Mouse (Mus musculus) megakaryocyte, embryonic 14.5 days (primary cell): ENCODE measurements around the gene Camk2g. TPM values are rescaled to one million over a fixed set of nuclear protein-coding genes. Genes with fewer than 3 reads are reported as not detected.
"Not testable (repeated sequence)": the region's sequence is repeated elsewhere in the genome, so short reads cannot be mapped to it uniquely, and the experiment has no call there.

Experiments
- H3K27me3 ChIP-seq: replicated peaks from 2 replicates; pipeline ENCODE3; 2012; ENCODE audit warnings: inconsistent platforms
- H3K36me3 ChIP-seq: replicated peaks from 2 replicates; pipeline ENCODE3; 2012; ENCODE audit warnings: low read length, inconsistent platforms, mixed read lengths
- H3K4me1 ChIP-seq: 2 replicates; pipeline ENCODE4 v1.6.1; 2012; ENCODE audit warnings: inconsistent platforms
- H3K4me3 ChIP-seq: replicated peaks from 2 replicates; pipeline ENCODE3; 2012; ENCODE audit warnings: moderate library complexity, mild to moderate bottlenecking, inconsistent platforms
- H3K9me3 ChIP-seq: 2 replicates; pipeline ENCODE4 v1.6.1; 2012; ENCODE audit warnings: inconsistent platforms
- FLI1 ChIP-seq: IDR thresholded peaks from 2 replicates; pipeline ENCODE4 v1.6.1; 2012; ENCODE audit warnings: low read length, inconsistent platforms, mixed read lengths
- GATA1 ChIP-seq: IDR thresholded peaks from 3 replicates; pipeline ENCODE4 v1.6.1; 2012; ENCODE audit warnings: mixed read lengths, low read length, inconsistent platforms, borderline replicate concordance
- polyA plus RNA-seq: library from polyadenylated mRNA; stranded (reverse); fragments of >175 nt; gene quantifications from 2 replicates; pipeline ENCODE4 v1.2.3, GENCODE M21; 2012; ENCODE audit warnings: low replicate concordance; ENCODE audit not compliant: insufficient read depth

Gene Camk2g
- polyA plus RNA-seq, 1 experiment: 12.1 TPM

DNA sequence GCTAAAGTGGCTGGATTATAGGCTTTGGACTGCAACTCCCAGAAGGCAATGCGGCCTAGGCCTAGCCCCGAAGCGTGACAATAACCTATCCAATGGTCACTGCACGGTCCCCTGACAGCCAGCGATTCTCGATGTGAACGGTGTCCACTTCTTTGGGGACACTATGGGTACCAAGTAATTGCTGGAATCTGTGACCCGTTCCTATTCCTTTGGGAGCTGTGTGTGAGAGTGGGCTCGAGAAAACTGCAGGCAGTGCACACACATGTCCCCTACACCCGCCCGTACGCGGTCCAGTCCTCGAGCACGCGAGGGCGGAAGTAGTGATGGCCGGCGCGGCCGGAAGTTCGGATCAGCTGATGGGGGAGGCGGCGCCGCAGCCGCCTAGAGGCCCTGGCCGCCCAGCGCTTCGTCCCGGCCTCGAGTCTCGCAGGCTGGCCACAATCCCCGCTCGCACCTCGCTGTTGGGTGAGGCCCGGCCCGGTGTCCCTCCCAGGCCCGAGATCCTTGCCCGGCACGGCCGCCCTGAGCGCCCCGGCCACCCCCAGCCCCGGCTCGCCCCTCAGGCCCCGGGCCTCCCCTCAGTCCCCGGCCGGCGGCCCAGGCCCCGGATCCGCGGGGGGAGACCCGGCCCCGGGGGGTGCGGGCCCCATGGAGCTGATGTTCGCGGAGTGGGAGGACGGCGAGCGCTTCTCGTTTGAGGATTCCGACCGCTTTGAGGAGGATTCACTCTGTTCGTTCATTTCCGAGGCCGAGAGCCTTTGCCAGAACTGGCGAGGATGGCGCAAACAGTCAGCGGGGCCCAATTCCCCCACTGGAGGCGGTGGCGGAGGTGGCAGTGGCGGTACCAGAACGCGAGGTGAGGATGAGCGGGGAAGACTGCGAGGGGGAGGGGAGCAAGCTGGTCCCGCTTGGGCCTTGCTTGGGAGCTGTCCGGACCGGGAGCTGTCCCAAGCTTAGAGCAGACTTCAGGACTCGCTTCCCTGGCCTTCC lies 86.4 kb downstream of the Camk2g start, which contains the start of gene Zswim8:
Zswim8 (plus strand) TSS at position 352 of the 990 bp plus-strand sequence.
- H3K4me1 ChIP-seq: peaks cover 43% of the 10 kb centered on the region
- TF ChIP-seq GATA1: no peak
- TF ChIP-seq FLI1: peak; percentile 63; the same call in 1 of the 2 replicates
- no peaks in the 10 kb centered on the region for H3K27me3 ChIP-seq
- H3K36me3 ChIP-seq: peaks cover 47% of the 10 kb centered on the region
- H3K4me3 ChIP-seq: peak within 1 kb of the TSS; percentile 97
- H3K9me3 ChIP-seq: no peaks in the 10 kb centered on the region

DNA sequence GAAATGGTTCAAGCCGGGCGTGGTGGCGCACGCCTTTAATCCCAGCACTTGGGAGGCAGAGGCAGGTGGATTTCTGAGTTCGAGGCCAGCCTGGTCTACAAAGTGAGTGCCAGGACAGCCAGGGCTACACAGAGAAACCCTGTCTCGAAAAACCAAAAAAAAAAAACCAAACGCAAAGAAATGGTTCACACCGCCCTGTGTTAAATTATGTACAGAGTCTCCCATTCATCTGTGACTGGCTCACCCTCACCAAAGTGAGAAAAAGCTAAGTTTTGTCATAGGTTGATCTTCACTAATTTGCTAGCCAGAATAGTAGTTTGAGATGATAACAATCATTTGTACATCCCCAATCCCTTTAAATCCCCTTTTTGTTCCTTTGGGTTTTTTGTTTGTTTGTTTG lies 90.4 kb downstream of the Camk2g start:
- H3K27me3 ChIP-seq, H3K9me3 ChIP-seq: not testable (repeated sequence)
- Histone ChIP-seq H3K36me3 (peaks cover 33% of the 10 kb centered on the region), H3K4me3 (peak overlapping the region; percentile 98), H3K4me1 (peaks cover 63% of the 10 kb centered on the region)

DNA sequence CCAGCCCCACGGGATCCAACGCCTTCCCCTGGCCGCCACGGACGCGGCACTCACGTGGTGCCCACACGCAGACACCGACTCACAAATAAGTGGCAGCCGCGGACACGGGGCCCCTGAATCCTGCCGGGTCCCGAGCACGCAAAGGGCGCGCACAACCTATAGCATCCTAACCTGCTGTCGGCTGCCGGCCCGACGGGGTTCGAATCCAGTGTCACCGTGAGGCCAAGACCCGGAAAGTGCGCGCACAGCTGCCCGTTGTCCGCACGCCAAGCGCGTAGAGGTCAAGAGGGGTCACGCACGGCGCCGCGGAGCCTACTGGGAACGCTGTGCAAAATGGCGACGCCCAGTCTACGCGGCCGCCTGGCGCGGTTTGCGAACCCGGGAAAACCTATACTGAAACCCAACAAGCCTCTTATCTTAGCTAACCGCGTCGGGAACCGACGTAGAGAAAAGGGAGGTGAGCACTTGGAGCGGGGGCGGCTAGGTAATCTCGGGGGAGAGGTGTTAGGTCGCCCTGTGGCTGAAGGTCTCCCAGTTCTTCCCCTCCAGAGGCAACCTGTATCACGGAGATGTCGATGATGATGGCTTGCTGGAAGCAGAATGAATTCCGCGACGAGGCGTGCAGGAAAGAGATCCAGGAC lies 91.0 kb downstream of the Camk2g start, which contains the start of gene Chchd1:
Chchd1 (plus strand) TSS at position 266 of the 641 bp plus-strand sequence.
- Histone ChIP-seq H3K4me3 (peak within 1 kb of the TSS; percentile 98), H3K9me3 (no peaks in the 10 kb centered on the region), H3K36me3 (peaks cover 39% of the 10 kb centered on the region), H3K27me3 (no peaks in the 10 kb centered on the region), H3K4me1 (peaks cover 63% of the 10 kb centered on the region)
- no peak for TF ChIP-seq GATA1

DNA sequence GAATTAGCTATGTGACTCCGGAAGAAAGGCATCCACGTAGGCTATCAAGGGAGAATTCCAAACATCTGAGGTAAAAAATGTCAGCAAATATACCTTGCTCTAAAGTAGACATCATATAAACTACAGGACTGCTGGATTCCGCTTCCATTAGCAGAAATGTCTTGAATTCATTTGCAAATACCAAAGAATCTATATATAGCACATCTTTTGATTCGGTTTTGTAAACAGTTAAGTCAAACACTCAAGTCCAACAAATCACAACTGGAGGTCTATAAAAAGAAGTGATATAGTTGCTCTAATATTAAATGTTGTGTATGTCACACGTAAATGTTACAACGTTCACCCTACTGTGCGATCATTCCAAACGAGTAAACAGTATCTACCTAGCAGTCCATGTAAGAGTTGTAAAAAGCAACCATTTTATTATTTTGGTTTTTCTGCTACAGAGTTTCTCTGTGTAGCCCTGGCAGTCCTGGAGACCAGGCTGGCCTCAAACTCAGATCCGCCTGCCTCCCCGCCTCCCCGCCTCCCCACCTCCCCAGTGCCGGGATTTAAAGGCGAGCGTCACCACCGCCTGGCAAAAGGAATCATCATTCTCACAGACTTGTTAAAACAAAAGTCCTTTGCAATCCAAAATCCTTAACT lies 91.7 kb downstream of the Camk2g start:
- Histone ChIP-seq H3K27me3 (no peaks in the 10 kb centered on the region), H3K4me1 (peaks cover 69% of the 10 kb centered on the region), H3K36me3 (peaks cover 41% of the 10 kb centered on the region), H3K9me3 (no peaks in the 10 kb centered on the region), H3K4me3 (peak overlapping the region; percentile 98)
- TF ChIP-seq FLI1: no peak
- no peak for TF ChIP-seq GATA1

DNA sequence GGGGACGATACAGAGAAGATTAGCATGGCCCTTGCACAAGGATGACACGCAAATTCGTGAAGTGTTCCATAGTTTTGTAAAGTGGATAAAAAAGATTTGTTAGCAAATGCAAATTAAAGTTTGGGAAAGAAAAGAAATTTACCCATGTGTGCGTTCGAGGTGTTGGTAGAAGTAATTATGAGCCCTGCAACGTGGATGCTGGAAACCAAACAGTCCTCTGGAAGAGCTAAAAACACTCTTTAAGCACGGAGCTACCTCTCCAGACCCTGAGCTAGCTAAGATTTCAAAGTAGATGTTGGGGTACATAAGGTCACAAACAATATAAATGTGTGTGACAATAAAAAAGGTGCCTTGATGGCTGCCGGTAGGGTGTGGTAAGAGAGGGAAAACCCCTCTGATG lies 92.3 kb downstream of the Camk2g start:
- TF ChIP-seq GATA1 (no peak), FLI1 (no peak)
- no peaks in the 10 kb centered on the region for H3K9me3 ChIP-seq
- peaks cover 71% of the 10 kb centered on the region for H3K4me1 ChIP-seq
- no peaks in the 10 kb centered on the region for H3K27me3 ChIP-seq
- H3K36me3 ChIP-seq: peaks cover 41% of the 10 kb centered on the region
- peak overlapping the region; percentile 98 for H3K4me3 ChIP-seq

DNA sequence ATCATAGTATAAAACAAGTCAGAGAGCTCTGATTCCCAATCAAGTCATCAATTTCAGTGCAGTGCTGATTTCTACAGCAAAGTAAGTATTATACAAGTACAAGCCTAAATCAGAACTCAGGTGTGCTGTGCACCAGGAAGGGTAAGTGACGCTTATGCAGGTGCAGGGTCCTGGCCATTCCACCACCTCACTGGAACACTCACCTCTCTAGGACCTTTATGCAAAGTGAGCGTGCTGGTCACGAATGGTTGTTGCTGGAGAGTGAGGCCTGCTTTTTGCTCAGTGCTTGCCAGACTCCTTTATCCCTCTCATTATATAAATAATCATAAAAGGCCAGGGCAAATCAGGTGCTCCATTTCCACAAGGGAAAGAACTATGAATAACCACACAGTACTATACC lies 93.5 kb downstream of the Camk2g start:
- Histone ChIP-seq H3K27me3 (no peaks in the 10 kb centered on the region), H3K4me3 (peak overlapping the region; percentile 48), H3K9me3 (no peaks in the 10 kb centered on the region), H3K4me1 (peaks cover 78% of the 10 kb centered on the region), H3K36me3 (peaks cover 40% of the 10 kb centered on the region)
- TF ChIP-seq FLI1 (no peak), GATA1 (no peak)

DNA sequence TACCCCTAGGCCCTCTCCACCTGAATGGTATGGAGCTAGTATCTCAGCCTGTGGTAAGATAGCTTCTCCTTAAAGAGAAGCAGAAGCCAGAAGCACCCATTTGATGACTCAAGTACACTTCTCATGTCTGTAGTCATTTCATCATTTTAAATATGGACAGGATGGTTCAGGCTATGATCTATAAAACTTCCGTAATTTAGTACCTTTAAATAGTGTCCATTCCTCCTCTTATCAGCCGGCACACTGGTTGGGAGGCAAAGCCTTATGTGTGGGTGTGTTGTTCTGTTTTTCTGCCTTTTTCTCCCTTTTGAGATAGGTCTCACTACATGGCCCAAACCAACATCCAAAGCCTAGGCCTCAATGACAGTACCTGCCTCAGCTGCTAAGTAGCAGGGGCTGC lies 95.4 kb downstream of the Camk2g start:
- TF ChIP-seq FLI1: no peak
- TF ChIP-seq GATA1: no peak
- Histone ChIP-seq H3K36me3 (peaks cover 36% of the 10 kb centered on the region), H3K4me1 (peaks cover 79% of the 10 kb centered on the region), H3K4me3 (no peak overlapping the region), H3K9me3 (no peaks in the 10 kb centered on the region), H3K27me3 (no peaks in the 10 kb centered on the region)

DNA sequence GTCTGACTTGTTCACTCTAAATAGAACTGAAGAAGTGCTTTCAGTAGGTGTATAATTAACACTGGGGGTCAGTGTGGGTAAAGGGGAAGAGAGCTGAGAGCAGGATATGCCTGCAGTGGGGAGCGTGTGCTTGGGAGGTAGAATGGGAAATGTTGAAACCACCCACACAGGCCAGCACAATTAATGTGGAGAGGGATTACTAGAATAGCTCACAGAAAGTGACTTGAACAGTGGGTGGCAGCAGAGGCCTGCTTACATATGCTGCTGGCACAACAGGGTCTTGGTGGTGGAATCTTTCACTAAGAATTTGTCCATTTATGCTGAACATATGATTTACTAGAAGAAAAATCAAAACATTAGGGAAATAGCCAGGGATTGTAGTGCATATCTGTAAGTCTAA lies 96.9 kb downstream of the Camk2g start:
- Histone ChIP-seq H3K36me3 (peaks cover 51% of the 10 kb centered on the region), H3K4me1 (peaks cover 93% of the 10 kb centered on the region), H3K4me3 (peak overlapping the region; percentile 80), H3K9me3 (no peaks in the 10 kb centered on the region), H3K27me3 (no peaks in the 10 kb centered on the region)
- TF ChIP-seq GATA1: no peak
- no peak for TF ChIP-seq FLI1

DNA sequence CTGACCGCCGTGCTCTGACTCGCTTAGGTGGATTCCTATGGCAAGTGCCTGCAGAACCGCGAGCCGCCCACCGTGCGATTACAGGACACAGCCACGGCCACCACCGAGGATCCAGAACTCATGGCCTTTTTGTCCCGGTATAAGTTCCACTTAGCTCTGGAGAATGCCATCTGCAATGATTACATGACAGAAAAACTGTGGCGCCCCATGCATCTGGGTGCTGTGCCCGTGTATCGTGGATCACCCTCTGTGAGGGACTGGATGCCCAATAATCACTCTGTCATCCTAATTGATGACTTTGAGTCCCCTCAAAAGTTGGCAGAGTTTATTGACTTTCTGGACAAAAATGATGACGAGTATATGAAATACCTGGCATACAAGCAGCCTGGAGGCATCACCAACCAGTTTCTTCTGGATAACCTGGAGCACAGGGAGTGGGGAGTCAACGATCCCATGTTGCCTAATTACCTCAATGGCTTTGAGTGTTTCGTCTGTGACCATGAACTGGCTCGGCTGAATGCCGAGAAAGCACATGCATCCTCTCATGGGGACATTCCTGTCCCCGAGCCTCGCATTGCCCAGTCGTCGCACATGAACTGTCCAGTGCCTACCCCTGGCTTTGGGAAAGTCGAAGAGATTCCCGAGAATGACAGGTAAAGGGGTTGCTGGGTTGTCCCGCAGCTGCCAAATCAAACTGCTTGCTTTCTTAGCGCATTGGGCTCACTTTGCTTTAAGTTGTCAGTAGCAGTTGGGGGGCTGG lies 97.9 kb downstream of the Camk2g start:
- no peak for TF ChIP-seq GATA1
- Histone ChIP-seq H3K4me1 (peaks cover 93% of the 10 kb centered on the region), H3K4me3 (peak overlapping the region; percentile 96), H3K27me3 (no peaks in the 10 kb centered on the region), H3K9me3 (no peaks in the 10 kb centered on the region), H3K36me3 (peaks cover 62% of the 10 kb centered on the region)
